Mouse (Mus musculus) heart, postnatal 14 days (tissue): Measurements from ENCODE around the gene Gabarap. TPM values are rescaled to one million over a fixed set of nuclear protein-coding genes. Genes with fewer than 3 reads are reported as not detected.

Experiments used
- DNase-seq, 2 experiments: peaks; one replicate each; pipeline ENCODE4 v3.0.0; 2021 to 2022
- intact Hi-C: fragments of 180-260 bp; cut with DNase I; formaldehyde crosslinking; loops from one replicate; pipeline ENCODE4 v1.15.1; 2025
- total RNA-seq, 2 experiments: library from RNA; stranded (reverse); gene quantifications; 2 replicates each; pipeline ENCODE4 v1.2.3; 2021

The Gabarap gene
- total RNA-seq, 2 experiments from 2014 or later: 249 to 257 TPM

GRCm38 (mm10) chr11:70016669-70017068 lies 25.7 kb downstream of the Gabarap start, which contains the start of gene Dlg4:
Gene Dlg4 (plus strand): TSS chr11:70016942.
- intact Hi-C loops: no loop called here
- no peak for DNase-seq

- DNase-seq: no peak
- intact Hi-C loops: no loop called here
Measured at GRCm38 (mm10) chr11:70017199-70017767, 26.3 kb downstream of the Gabarap start.

- peak in 1 of 2 experiments; percentile 63 for DNase-seq
Measured at GRCm38 (mm10) chr11:70018131-70018990, 27.4 kb downstream of the Gabarap start.

DNA sequence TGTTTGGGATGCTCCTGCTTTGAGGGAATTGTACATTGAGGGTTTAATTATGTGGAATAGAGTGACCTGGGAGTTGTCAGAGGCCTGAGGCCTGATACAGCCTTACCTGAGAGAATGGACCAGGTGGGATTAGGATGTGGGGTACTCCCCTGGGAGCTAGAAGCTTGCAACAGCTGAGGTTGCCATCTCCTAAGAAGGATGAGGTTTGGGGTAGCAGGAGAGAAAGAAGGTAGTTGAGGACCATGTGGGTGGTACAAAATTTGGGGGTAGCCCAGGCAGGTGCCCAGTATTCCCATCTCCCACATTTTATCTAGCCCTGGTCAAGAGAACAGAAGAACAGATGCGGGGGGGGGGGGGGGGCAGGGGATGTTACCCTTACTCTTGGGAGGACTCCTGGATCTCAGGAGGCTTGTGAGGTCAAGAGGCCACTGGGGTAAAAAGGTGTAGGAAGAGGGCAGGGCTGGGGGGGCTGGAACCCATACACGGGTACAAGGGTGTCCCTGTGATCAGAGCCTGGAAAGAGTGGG lies 28.6 kb downstream of the Gabarap start:
- no peak for DNase-seq
- intact Hi-C loops: no loop called here

More at GRCm38 (mm10) chr11:70018131-70018990, 27.4 kb downstream of the Gabarap start:
- intact Hi-C loops: no loop called here

DNA sequence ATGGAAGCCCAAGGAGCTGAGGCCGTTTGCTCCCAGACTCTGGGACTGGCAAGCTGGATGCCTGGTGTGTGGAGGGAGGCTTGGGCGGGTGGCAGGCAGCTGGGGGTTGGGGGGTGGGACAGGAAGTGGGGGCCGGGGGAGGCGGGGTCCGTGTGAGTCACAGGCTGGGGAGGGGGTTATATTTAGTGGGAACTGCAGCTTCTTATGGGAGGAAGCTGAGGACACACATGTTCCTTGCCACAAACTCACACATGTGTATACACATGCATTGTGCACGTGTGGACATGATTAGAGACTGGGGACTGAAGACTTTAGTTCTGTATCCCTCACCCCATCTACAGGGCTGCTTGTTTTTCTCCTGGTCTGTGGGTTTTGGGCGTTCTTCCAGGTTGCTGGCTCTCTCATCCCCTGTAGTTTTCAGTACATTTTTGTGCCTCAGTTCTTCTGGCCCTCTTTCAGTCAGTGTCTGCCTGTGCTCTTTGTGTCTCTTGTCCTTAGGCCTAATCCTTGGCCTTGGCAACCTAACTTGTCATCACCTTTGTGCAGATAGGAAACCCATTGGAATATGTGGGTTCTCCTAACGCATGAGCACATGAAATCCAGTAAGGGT lies 29.2 kb downstream of the Gabarap start:
- DNase-seq: no peak
- intact Hi-C loops: no loop called here

GRCm38 (mm10) chr11:70020731-70021263 lies 29.9 kb downstream of the Gabarap start:
- DNase-seq: peak; percentile 69 to 78
- intact Hi-C loops: no loop called here

DNA sequence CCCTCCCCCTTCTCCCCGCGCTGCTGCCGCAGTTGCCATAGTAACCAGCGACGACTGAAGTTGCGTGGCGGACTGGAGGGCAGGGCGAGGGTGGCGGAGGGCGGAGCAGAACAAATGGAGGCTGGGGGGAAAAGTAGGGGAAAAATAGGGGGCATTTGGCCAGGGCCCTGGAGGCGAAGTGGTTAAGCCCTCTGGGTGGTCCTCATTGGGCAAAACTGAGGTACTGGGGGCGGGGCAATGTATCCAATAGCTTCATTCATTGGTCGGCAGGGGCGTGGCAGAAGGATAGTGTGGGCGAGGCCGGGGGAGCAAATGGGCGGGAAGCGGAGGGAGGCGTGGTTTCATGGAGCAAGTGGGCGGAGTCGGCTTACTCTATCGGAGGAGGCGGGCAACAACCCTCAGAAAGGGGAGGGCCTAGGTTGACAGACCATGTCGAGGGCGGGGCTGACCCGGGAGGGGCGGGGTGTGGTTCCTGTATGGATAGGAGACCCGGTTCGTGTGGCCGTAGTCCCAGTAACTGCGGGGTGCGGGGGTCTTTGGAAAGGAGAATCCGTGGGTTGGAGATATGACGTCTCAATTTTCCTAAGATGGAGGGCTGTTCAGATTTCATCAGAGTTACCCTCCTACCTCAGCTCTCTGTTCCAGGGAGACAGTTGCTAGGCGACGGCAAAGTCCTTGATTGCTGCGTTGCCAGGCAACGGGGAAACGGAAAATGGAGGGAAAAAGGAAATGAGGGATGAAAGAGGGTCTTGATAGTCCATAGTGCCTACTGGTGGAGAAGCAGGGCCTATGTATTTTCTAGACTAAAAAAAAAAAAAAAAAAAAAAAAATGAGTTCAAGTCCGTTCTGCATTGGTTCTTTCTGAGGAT lies 30.6 kb downstream of the Gabarap start:
- intact Hi-C loops: no loop called here

DNA sequence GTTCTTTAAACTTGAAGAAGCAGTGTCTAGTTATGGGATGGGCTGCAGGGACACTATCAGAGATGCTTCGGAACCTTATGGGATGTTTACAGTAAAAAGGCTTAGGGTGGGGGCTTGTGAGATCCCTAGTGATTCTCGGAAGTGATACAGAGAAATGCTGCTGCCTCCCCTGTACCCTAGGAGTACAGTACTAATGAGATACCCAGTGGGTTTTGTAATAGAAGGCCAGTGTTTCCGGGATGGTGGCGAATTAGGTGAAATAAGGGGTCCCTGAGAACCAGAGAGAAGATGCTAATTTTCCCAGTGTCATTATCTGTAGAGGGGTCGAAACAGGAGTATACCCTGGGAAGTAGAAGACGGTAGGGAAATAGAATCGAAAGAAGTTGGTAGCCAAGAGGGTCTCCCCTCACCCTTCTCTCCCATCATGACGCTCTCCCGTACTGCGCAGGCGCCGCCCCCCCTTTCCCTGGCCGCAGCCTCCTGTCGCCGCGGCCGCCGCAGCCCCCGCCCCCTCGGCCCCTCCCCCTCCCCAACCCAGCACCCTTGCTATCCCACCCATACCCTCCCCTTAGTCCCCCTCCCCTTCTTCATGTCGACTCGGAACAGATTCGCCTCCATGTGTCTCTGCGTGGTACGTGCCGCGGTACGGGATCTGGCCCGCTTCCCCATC lies 32.7 kb downstream of the Gabarap start:
- intact Hi-C loops: no loop called here
- no peak for DNase-seq

More for the DNA sequence above, 30.6 kb downstream of the Gabarap start:
- DNase-seq: peak; percentile 89 to 95

DNA sequence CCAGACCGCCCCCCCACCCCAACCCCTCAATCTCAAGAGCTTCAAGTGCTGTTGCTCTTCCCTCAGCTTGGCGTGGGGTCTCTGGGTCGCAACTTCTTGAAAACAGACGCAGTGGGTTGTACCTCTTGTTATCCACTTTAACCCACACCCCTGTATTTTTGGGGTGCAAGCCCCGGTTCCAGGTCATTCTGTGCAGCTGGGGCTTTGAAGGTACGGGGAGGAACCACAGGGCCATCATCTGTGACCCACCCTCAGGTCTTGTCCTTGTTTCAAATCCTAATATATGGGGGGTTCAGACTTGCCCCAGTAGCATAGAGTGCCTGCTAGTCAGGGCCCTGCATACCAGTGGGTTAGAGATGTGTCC lies 33.2 kb downstream of the Gabarap start:
- intact Hi-C loops: no loop called here
- no peak for DNase-seq

DNA sequence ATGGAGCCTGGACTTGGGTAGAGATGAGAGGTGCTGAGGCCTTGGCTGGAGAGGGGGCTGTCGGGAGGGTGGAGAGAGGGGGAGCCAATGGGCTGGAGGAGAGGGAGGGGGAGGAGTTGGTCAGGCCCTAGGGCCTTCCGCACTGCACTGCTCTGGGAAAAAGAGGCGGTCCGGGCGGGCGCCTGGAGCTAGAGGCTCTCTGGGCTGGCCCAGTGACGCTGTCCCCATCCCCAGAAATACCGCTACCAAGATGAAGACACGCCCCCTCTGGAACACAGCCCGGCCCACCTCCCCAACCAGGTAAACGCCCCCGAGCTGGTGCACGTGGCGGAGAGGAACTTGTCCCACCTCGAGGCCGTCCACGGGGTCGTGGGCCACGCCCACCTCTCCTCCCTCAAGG lies 35.7 kb downstream of the Gabarap start:
- peak; percentile 59 to 69 for DNase-seq

DNA sequence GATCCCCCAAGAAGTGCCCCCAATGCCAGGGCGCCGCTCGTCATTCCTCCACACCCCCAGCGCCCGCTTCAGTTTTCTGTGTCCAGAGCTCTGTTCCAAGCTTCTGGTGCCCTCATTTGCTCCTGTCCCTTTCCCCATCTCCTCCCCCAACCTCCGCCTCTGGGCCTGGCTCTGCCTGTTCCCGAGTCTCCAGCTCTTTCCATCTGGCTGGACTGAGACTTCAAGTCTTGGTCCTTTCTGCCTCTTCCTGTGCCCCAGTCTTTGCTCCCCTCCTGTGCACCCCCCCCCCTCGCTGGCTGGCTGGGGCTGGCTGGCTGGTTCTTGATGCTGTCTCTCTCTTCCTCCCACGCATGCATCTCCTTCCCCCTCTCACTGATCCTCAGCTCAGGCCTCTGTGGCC lies 36.5 kb downstream of the Gabarap start:
- intact Hi-C loops: no loop called here
- peak; percentile 41 to 44 for DNase-seq

More for the DNA sequence above, 35.7 kb downstream of the Gabarap start:
- intact Hi-C loops: no loop called here

DNA sequence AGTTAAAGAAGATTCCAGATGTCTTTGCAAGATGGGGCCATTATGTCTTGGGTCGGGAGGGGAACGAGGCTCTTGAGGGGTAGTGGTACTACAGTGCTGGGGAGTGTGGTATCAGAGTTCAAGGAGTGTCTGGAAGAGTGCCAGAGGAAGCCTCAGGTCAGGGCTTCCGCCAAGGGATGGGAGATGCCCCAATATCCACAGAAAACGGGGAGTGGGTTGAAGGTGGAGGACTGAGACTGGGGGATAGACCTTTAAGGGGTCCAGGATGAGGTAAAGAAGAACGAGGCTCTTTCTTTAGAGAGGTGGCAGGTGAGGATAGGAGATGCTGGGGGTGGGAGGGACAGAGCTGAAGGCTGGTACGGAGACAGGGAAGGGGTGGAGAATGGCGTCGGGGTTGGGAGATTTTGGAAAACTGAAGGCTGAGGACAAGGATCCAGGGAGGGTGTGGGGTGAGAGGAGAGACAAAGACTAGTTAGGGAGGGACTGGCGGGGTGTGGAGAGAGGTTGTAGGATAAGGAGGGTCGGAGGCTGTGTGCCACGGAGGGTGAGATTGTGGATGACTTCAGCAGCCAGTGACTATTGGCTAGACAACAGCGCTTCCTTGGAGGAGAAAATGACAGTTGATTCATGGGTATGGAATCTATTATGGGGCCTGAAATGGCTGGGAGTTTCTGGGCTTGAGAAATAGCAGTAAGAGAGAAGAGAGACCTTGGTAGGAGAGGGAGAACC lies 37.6 kb downstream of the Gabarap start:
- DNase-seq: no peak
- intact Hi-C loops: no loop called here

DNA sequence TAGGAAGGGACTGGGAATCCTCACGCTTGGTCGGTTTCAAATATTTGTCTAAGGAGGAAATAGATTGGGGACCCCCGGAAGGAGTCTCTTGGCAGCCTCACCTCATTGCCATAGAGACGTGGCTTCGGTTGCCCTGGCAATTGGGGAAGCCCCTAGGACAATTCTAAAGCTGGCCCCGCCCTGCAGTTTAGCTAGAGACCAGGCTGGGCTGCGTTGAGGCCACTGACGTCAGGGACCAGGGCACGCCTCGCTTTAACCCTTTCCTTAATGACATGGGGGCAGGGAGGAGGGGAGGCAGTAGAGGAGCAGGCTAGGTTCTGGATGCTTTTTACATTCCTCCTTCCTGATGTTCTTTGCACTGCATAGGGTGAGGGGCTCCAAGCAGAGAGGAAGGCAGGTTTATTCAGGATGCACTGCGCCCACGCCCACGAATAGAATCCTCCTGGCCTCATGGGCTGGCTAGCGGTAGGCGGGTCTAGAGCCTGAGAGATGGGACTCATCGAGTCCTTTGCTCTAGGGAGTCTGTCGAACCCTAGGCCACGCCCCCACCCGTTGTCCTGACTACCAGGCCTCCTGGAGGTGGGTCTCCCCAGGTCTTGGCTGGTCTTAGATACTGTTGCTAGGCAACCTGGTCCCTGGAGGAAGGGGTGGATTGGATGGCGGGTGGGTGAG lies 38.3 kb downstream of the Gabarap start:
- peak; percentile 78 to 80 for DNase-seq
- intact Hi-C loops: no loop called here

GRCm38 (mm10) chr11:70029829-70030550 lies 39.0 kb downstream of the Gabarap start:
- DNase-seq: no peak
- intact Hi-C loops: no loop called here

- no peak for DNase-seq
- intact Hi-C loops: no loop called here
Measured at GRCm38 (mm10) chr11:70030651-70031320, 39.8 kb downstream of the Gabarap start.

DNA sequence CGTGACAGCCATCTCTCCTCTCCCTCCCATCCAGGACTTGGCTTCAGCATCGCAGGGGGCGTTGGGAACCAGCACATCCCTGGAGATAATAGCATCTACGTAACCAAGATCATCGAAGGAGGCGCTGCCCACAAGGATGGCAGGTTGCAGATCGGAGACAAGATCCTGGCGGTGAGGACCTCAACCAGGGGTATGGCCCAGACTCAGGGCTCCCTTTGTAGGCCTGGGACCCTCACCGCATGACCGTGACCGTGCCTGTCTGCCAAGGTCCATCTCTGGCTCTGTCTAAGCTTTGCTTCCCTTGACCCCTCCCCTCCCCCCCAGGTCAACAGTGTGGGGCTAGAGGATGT lies 40.4 kb downstream of the Gabarap start:
- intact Hi-C loops: no loop called here
- no peak for DNase-seq

DNA sequence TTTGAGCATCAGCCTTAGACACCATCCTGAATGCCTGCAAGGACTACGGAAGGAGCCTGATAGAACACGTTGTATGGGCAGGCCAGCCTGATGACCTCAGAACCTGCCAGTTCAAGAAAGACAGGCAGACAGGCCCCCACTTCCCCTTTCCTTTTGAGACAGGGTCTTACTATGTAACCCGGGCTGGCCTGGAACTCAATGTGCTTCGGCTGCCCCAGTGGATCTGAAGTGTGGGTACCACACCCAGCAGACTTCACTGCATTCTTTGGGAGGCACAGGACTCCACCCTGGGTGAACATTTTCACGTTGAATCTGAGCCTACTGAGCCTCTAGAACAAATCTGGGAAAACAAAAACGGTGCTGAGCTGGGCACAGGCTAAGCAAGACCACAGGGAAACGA lies 47.2 kb downstream of the Gabarap start:
- intact Hi-C loops: no loop called here
- no peak for DNase-seq
